Mouse (Mus musculus) limb, embryonic 15.5 days (tissue): ENCODE data around the gene Atp5g2. TPM values are rescaled to one million over a fixed set of nuclear protein-coding genes. Genes with fewer than 3 reads are reported as not detected.

Experiments
- ATAC-seq: fragments of 200-750 bp; cut with Nextera tagmentation; 2 replicates; pipeline ENCODE4 v1.8.0; 2017; ENCODE audit warnings: low read depth, moderate TSS enrichment; ENCODE audit not compliant: insufficient number of reproducible peaks, low FRiP score, low TSS enrichment
- H3K27ac ChIP-seq: fragments of 300-500 bp; sonication (generic); 2 replicates; pipeline ENCODE4 v1.5.1; 2015; ENCODE audit warnings: moderate library complexity, mild to moderate bottlenecking, inconsistent platforms
- H3K27me3 ChIP-seq: fragments of 300-500 bp; sonication (generic); 2 replicates; pipeline ENCODE4 v1.6.1; 2015; ENCODE audit warnings: inconsistent platforms
- H3K36me3 ChIP-seq: fragments of 300-500 bp; sonication (generic); 2 replicates; pipeline ENCODE4 v1.6.1; 2015; ENCODE audit warnings: inconsistent platforms
- H3K4me1 ChIP-seq: fragments of 300-500 bp; sonication (generic); 2 replicates; pipeline ENCODE4 v1.6.1; 2015; ENCODE audit warnings: inconsistent platforms
- H3K4me2 ChIP-seq: fragments of 300-500 bp; sonication (generic); 2 replicates; pipeline ENCODE4 v1.6.1; 2015; ENCODE audit warnings: mild to moderate bottlenecking, inconsistent platforms
- H3K4me3 ChIP-seq: fragments of 300-500 bp; sonication (generic); 2 replicates; pipeline ENCODE4 v1.5.1; 2015; ENCODE audit warnings: mild to moderate bottlenecking, inconsistent platforms
- H3K9ac ChIP-seq: fragments of 300-500 bp; sonication (generic); 2 replicates; pipeline ENCODE4 v1.6.1; 2015; ENCODE audit warnings: inconsistent platforms
- H3K9me3 ChIP-seq: fragments of 300-500 bp; sonication (generic); 2 replicates; pipeline ENCODE4 v1.6.1; 2016; ENCODE audit warnings: inconsistent platforms
- WGBS: fragments of 180-500 bp; shearing (Covaris S2); methylation state at CpG from one replicate; pipeline ENCODE4 v1.1.7; 2015; 5-methylcytosine and 5-hydroxymethylcytosine counted together
- microRNA counts: library from miRNA; unstranded; fragments of <30 nt; microRNA quantifications from one replicate; lab custom pipeline; 2016
- microRNA-seq: library from miRNA; unstranded; fragments of <30 nt; microRNA quantifications from one replicate; pipeline ENCODE4, GENCODE M21; 2016
- polyA plus RNA-seq: library from polyadenylated mRNA; unstranded; fragments of >200 nt; fragmentation: Nextera tagmentation; extraction: Ambion mirVana; gene quantifications from 2 replicates; pipeline ENCODE4 v1.2.1, GENCODE M21; 2015

Gene Atp5g2
- polyA plus RNA-seq, 1 experiment from 2014 or later: 56.6 TPM

GRCm38 (mm10) chr15:102622536-102622935 lies 49.6 kb downstream of the Atp5g2 start:
- no peak overlapping the region for H3K27ac ChIP-seq
- ATAC-seq: no peak
- peaks cover 25% of the 10 kb centered on the region for H3K4me1 ChIP-seq
- H3K9ac ChIP-seq: no peak overlapping the region
- H3K4me2 ChIP-seq: 0 out of 2 replicates have a peak overlapping the region, but pooled peaks have one; percentile 0
- no peak overlapping the region for H3K4me3 ChIP-seq
- no peaks in the 10 kb centered on the region for H3K9me3 ChIP-seq
- H3K27me3 ChIP-seq: no peaks in the 10 kb centered on the region
- peaks cover 8% of the 10 kb centered on the region; the same call in 1 of the 2 replicates for H3K36me3 ChIP-seq

GRCm38 (mm10) chr15:102620765-102621164 lies 51.4 kb downstream of the Atp5g2 start:
- Histone ChIP-seq H3K9me3 (no peaks in the 10 kb centered on the region), H3K27me3 (no peaks in the 10 kb centered on the region), H3K4me2 (no peak overlapping the region), H3K27ac (no peak overlapping the region), H3K4me3 (no peak overlapping the region), H3K9ac (no peak overlapping the region), H3K4me1 (peaks cover 22% of the 10 kb centered on the region), H3K36me3 (peaks cover 8% of the 10 kb centered on the region; the same call in 1 of the 2 replicates)
- ATAC-seq: no peak
- WGBS: 64% methylated on average over 1 of the region's 1 CpGs

GRCm38 (mm10) chr15:102619486-102619885 lies 52.7 kb downstream of the Atp5g2 start:
- no peak overlapping the region for H3K4me2 ChIP-seq
- peaks cover 8% of the 10 kb centered on the region; the same call in 1 of the 2 replicates for H3K36me3 ChIP-seq
- no peaks in the 10 kb centered on the region for H3K27me3 ChIP-seq
- no peak overlapping the region for H3K4me3 ChIP-seq
- H3K9ac ChIP-seq: no peak overlapping the region
- WGBS: 97% methylated on average over 5 of the region's 5 CpGs
- H3K9me3 ChIP-seq: no peaks in the 10 kb centered on the region
- H3K4me1 ChIP-seq: peaks cover 20% of the 10 kb centered on the region
- H3K27ac ChIP-seq: no peak overlapping the region
- no peak for ATAC-seq

- Histone ChIP-seq H3K27ac (no peak overlapping the region), H3K27me3 (no peaks in the 10 kb centered on the region), H3K4me3 (no peak overlapping the region), H3K4me2 (no peak overlapping the region), H3K9ac (no peak overlapping the region), H3K4me1 (0 out of 2 replicates have a peak, but pooled peaks cover 6% of the 10 kb centered on the region), H3K9me3 (no peaks in the 10 kb centered on the region), H3K36me3 (peaks cover 8% of the 10 kb centered on the region; the same call in 1 of the 2 replicates)
- WGBS: 90% methylated on average over 1 of the region's 1 CpGs
- no peak for ATAC-seq
Observed at GRCm38 (mm10) chr15:102617654-102618053, 54.5 kb downstream of the Atp5g2 start.

GRCm38 (mm10) chr15:102616174-102616573 lies 56.0 kb downstream of the Atp5g2 start:
- ATAC-seq: no peak
- peaks cover 6% of the 10 kb centered on the region; the same call in 1 of the 2 replicates for H3K4me1 ChIP-seq
- 92% methylated on average over 2 of the region's 2 CpGs for WGBS

GRCm38 (mm10) chr15:102614224-102614623 lies 57.9 kb downstream of the Atp5g2 start:
- Histone ChIP-seq H3K4me3 (no peak overlapping the region), H3K4me1 (peaks cover 3% of the 10 kb centered on the region; the same call in 1 of the 2 replicates), H3K9ac (no peak overlapping the region), H3K27ac (no peak overlapping the region), H3K36me3 (no peaks in the 10 kb centered on the region), H3K4me2 (no peak overlapping the region), H3K9me3 (no peaks in the 10 kb centered on the region), H3K27me3 (no peaks in the 10 kb centered on the region)
- no peak for ATAC-seq

More at GRCm38 (mm10) chr15:102616174-102616573, 56.0 kb downstream of the Atp5g2 start:
- Histone ChIP-seq H3K36me3 (peaks cover 8% of the 10 kb centered on the region; the same call in 1 of the 2 replicates), H3K4me3 (no peak overlapping the region), H3K27me3 (no peaks in the 10 kb centered on the region), H3K4me2 (no peak overlapping the region), H3K9me3 (no peaks in the 10 kb centered on the region), H3K9ac (no peak overlapping the region), H3K27ac (no peak overlapping the region)

GRCm38 (mm10) chr15:102612966-102613365 lies 59.2 kb downstream of the Atp5g2 start:
- no peaks in the 10 kb centered on the region for H3K9me3 ChIP-seq
- H3K9ac ChIP-seq: no peak overlapping the region
- no peaks in the 10 kb centered on the region for H3K36me3 ChIP-seq
- no peak overlapping the region for H3K4me3 ChIP-seq
- H3K27ac ChIP-seq: no peak overlapping the region
- no peak overlapping the region for H3K4me2 ChIP-seq
- no peaks in the 10 kb centered on the region for H3K27me3 ChIP-seq
- no peak for ATAC-seq
- H3K4me1 ChIP-seq: peaks cover 3% of the 10 kb centered on the region; the same call in 1 of the 2 replicates

MicroRNA genes within 50 kb of the gene (microRNA counts, 519-probe panel; counts per million panel counts)
- microRNA mmu-miR-688 (lab: Ali Mortazavi, UCI): 1,601 counts per million, percentile 20 among the panel's probes with 10 or more counts

Small RNA genes within 50 kb of the gene (microRNA-seq; reads per million reads assigned to microRNA genes)
- not detected for gene Mir688

Other genes starting within 250 kb of the Atp5g2 start
- gene Amhr2, start 227.0 kb downstream of the Atp5g2 start, polyA plus RNA-seq: 1.0 and 2.6 TPM in 2 replicates
- 72.0 and 78.8 TPM in 2 replicates for gene Prr13, start 213.3 kb downstream of the Atp5g2 start, polyA plus RNA-seq
- 201 and 221 TPM in 2 replicates for gene Pcbp2, start 201.8 kb downstream of the Atp5g2 start, polyA plus RNA-seq
- 3.6 and 7.7 TPM in 2 replicates for gene Gm10337, start 168.6 kb downstream of the Atp5g2 start, polyA plus RNA-seq
- 16.7 and 17.9 TPM in 2 replicates for gene Map3k12, start 155.3 kb downstream of the Atp5g2 start, polyA plus RNA-seq
- gene Tarbp2, start 154.2 kb downstream of the Atp5g2 start, polyA plus RNA-seq: 81.0 and 88.5 TPM in 2 replicates
- 2.1 and 2.7 TPM in 2 replicates for gene Npff, start 147.4 kb downstream of the Atp5g2 start, polyA plus RNA-seq
- gene Gm28047, start 47.3 kb downstream of the Atp5g2 start, polyA plus RNA-seq: not detected in 2 replicates
- 48.7 and 49.6 TPM in 2 replicates for gene Atf7, start 46.9 kb downstream of the Atp5g2 start, polyA plus RNA-seq
- gene Calcoco1, start 49.8 kb upstream of the Atp5g2 start, polyA plus RNA-seq: 59.1 and 69.6 TPM in 2 replicates
- 7.7 and 7.9 TPM in 2 replicates for gene Hoxc13, start 248.8 kb upstream of the Atp5g2 start, polyA plus RNA-seq